Mouse (Mus musculus) stomach, postnatal 0 days (tissue): ENCODE measurements around the gene Lrrk1.

Experiments
- CTCF ChIP-seq: IDR thresholded peaks from 2 replicates; pipeline ENCODE4 v1.5.1; 2016; ENCODE audit warnings: antibody characterized with exemption, low read depth, mild to moderate bottlenecking, moderate library complexity
- EP300 ChIP-seq: optimal IDR thresholded peaks from 2 replicates; pipeline ENCODE3; 2016; ENCODE audit warnings: antibody characterized with exemption

- TF ChIP-seq CTCF (no peak), EP300 (no peak)
Observed at GRCm38 (mm10) chr7:66282984-66283612, 105.1 kb downstream of the Lrrk1 start.
